Mouse (Mus musculus): ENCODE data around the gene Stab1. TPM values are rescaled to one million over a fixed set of nuclear protein-coding genes. Genes with fewer than 3 reads are reported as not detected.

Gene Stab1
- polyA plus RNA-seq, 1 experiment = 25.2 TPM

- Histone ChIP-seq H3K4me1 (ENCODE audit: control insufficient read depth, insufficient read depth, insufficient read length, low read length) (no peaks in the 10 kb centered on the region), H3K4me3 (ENCODE audit: insufficient read depth, low read depth, low read length) (no peak overlapping the region), H3K27ac (replicated peaks; ENCODE audit: low read depth, low read length) (no peak overlapping the region)
These were observed 54.4 kb downstream of the Stab1 start for GRCm38 (mm10) chr14:31114011-31114410.

GRCm38 (mm10) chr14:31112187-31112586, 56.3 kb downstream of the Stab1 start:
- Histone ChIP-seq H3K4me3 (ENCODE audit: insufficient read depth, low read depth, low read length) (no peak overlapping the region), H3K27ac (replicated peaks; ENCODE audit: low read depth, low read length) (no peak overlapping the region), H3K4me1 (ENCODE audit: control insufficient read depth, insufficient read depth, insufficient read length, low read length) (no peaks in the 10 kb centered on the region)

GRCm38 (mm10) chr14:31110613-31111012, 57.8 kb downstream of the Stab1 start:
- Histone ChIP-seq H3K4me1 (ENCODE audit: control insufficient read depth, insufficient read depth, insufficient read length, low read length) (no peaks in the 10 kb centered on the region), H3K27ac (replicated peaks; ENCODE audit: low read depth, low read length) (no peak overlapping the region)

GRCm38 (mm10) chr14:31105156-31105555, 63.3 kb downstream of the Stab1 start:
- Histone ChIP-seq H3K4me3 (ENCODE audit: insufficient read depth, low read depth, low read length) (no peak overlapping the region), H3K27ac (replicated peaks; ENCODE audit: low read depth, low read length) (no peak overlapping the region), H3K4me1 (ENCODE audit: control insufficient read depth, insufficient read depth, insufficient read length, low read length) (no peaks in the 10 kb centered on the region)

More at GRCm38 (mm10) chr14:31110613-31111012, 57.8 kb downstream of the Stab1 start:
- H3K4me3 ChIP-seq (ENCODE audit: insufficient read depth, low read depth, low read length) = no peak overlapping the region

DNA sequence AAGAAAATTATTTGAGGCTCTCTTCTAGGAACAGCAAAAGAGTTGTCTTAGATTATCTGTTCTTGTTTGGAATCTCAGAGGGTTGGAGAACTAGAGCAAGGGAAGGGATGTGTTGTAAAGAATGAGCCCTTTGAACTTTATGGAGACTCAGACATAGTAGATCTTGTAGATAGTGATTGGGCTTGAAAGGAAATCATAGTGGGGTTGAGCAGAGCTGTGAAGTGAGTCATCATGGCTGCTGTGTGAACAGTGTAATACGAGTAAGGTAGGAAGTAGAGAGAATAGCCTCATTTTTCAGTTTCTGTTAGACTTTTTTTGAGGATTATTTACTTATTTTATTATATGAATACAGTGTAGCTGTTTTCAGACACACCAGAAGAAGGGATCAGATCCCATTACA, 78.5 kb downstream of the Stab1 start:
- Histone ChIP-seq H3K4me3 (ENCODE audit: insufficient read depth, low read depth, low read length) (no peak overlapping the region), H3K4me1 (ENCODE audit: control insufficient read depth, insufficient read depth, insufficient read length, low read length) (no peaks in the 10 kb centered on the region), H3K27ac (replicated peaks; ENCODE audit: low read depth, low read length) (no peak overlapping the region)

Other genes with a start within 250 kb of the Stab1 start
- gene Itih3, start 244.9 kb downstream of the Stab1 start, polyA plus RNA-seq (2012; ENCODE audit: insufficient read depth, insufficient read length, missing spikeins) = 0.55 TPM in 1 of 2 replicates, not detected in the other
- gene Itih1, start 225.4 kb downstream of the Stab1 start, polyA plus RNA-seq (2012; ENCODE audit: insufficient read depth, insufficient read length, missing spikeins) = 0.55 TPM in 1 of 2 replicates, not detected in the other
- 4.9 and 5.0 TPM in 2 replicates for gene Nek4, start 217.3 kb downstream of the Stab1 start, polyA plus RNA-seq (2012; ENCODE audit: insufficient read depth, insufficient read length, missing spikeins)
- gene Glt8d1, start 167.2 kb downstream of the Stab1 start, polyA plus RNA-seq (2012; ENCODE audit: insufficient read depth, insufficient read length, missing spikeins) = 12.4 and 13.8 TPM in 2 replicates
- gene Spcs1, start 167.0 kb downstream of the Stab1 start, polyA plus RNA-seq (2012; ENCODE audit: insufficient read depth, insufficient read length, missing spikeins) = 153 and 202 TPM in 2 replicates
- 12.9 and 19.0 TPM in 2 replicates for gene Pbrm1, start 149.5 kb downstream of the Stab1 start, polyA plus RNA-seq (2012; ENCODE audit: insufficient read depth, insufficient read length, missing spikeins)
- 25.5 and 43.9 TPM in 2 replicates for gene Gnl3, start 149.5 kb downstream of the Stab1 start, polyA plus RNA-seq (2012; ENCODE audit: insufficient read depth, insufficient read length, missing spikeins)
- 119 and 175 TPM in 2 replicates for gene Smim4, start 39.7 kb downstream of the Stab1 start, polyA plus RNA-seq (2012; ENCODE audit: insufficient read depth, insufficient read length, missing spikeins)
- gene Nt5dc2, start 37.6 kb downstream of the Stab1 start, polyA plus RNA-seq (2012; ENCODE audit: insufficient read depth, insufficient read length, missing spikeins) = 2.5 and 4.0 TPM in 2 replicates
- gene Tnnc1, start 39.7 kb upstream of the Stab1 start, polyA plus RNA-seq (2012; ENCODE audit: insufficient read depth, insufficient read length, missing spikeins) = 17.2 and 24.4 TPM in 2 replicates
- gene Nisch, start 48.3 kb upstream of the Stab1 start, polyA plus RNA-seq (2012; ENCODE audit: insufficient read depth, insufficient read length, missing spikeins) = 83.6 and 84.5 TPM in 2 replicates
- 5.4 and 10.5 TPM in 2 replicates for gene Sema3g, start 49.2 kb upstream of the Stab1 start, polyA plus RNA-seq (2012; ENCODE audit: insufficient read depth, insufficient read length, missing spikeins)
- 7.3 and 9.9 TPM in 2 replicates for gene Phf7, start 82.7 kb upstream of the Stab1 start, polyA plus RNA-seq (2012; ENCODE audit: insufficient read depth, insufficient read length, missing spikeins)
- gene Bap1, start 82.8 kb upstream of the Stab1 start, polyA plus RNA-seq (2012; ENCODE audit: insufficient read depth, insufficient read length, missing spikeins) = 17.8 and 22.0 TPM in 2 replicates
- not detected in 2 replicates for gene Dnah1, start 155.3 kb upstream of the Stab1 start, polyA plus RNA-seq (2012; ENCODE audit: insufficient read depth, insufficient read length, missing spikeins)
- 14.9 and 16.9 TPM in 2 replicates for gene Capn7, start 168.0 kb upstream of the Stab1 start, polyA plus RNA-seq (2012; ENCODE audit: insufficient read depth, insufficient read length, missing spikeins)